In genomic region chr9:74975416-74975815, GRCm38 (mm10) we compare ENCODE assay signal across 8 mouse cellular contexts. TPM values are rescaled to one million over a fixed set of nuclear protein-coding genes. Genes with fewer than 3 reads are reported as not detected.
A peak's percentile ranks its signal among the peaks of the same experiment; 100 is the strongest.
DNase-seq lines count a peak whose midpoint lies in the region; ATAC-seq and TF ChIP-seq lines count a peak whose summit lies in the region.

No protein-coding gene starts in this region.

- peak overlapping the region; percentile 55 for H3K27ac ChIP-seq in cortical plate, adult 2 months (ENCODE audit: insufficient read depth, low read length)
- peak overlapping the region; percentile 84 for H3K27ac ChIP-seq in intestine, embryonic 14.5 days (ENCODE audit: low read depth)
- H3K27ac ChIP-seq in liver, postnatal 0 days (ENCODE audit: low read depth), result peak overlapping the region; percentile 85

- WGBS in intestine, embryonic 14.5 days, result 20% methylated on average over 7 of the region's 7 CpGs
- 12% methylated on average over 7 of the region's 7 CpGs for WGBS in liver, postnatal 0 days (ENCODE audit: insufficient replicate concordance)

- TF ChIP-seq EP300 in liver, postnatal 0 days (IDR thresholded peaks at IDR 0.05; ENCODE audit: low read depth), result no peak

- TF ChIP-seq CTCF in cortical plate, adult 2 months (IDR thresholded peaks at IDR 0.05; ENCODE audit: extremely low read depth, insufficient read depth, low read length), result no peak
- no peak for TF ChIP-seq CTCF in liver, postnatal 0 days (IDR thresholded peaks at IDR 0.05; ENCODE audit: low read depth)

- H3K4me3 ChIP-seq in erythroblast, embryonic 14.5 days (replicated peaks), result peak overlapping the region; percentile 40
- H3K4me3 ChIP-seq in cortical plate, adult 2 months (ENCODE audit: insufficient read depth, low read length), result peak overlapping the region; percentile 55
- peak overlapping the region; percentile 53 for H3K4me3 ChIP-seq in intestine, embryonic 14.5 days (ENCODE audit: low read depth, low read length)
- H3K4me3 ChIP-seq in liver, postnatal 0 days (ENCODE audit: low read depth, low read length), result peak overlapping the region; percentile 51

- peak overlapping the region; percentile 72 for H3K4me2 ChIP-seq in intestine, embryonic 14.5 days (ENCODE audit: low read length)
- H3K4me2 ChIP-seq in liver, postnatal 0 days (ENCODE audit: low read depth, low read length), result peak overlapping the region; percentile 82

- H3K9ac ChIP-seq in intestine, embryonic 14.5 days (ENCODE audit: low read length), result peak overlapping the region; percentile 62
- H3K9ac ChIP-seq in liver, postnatal 0 days (replicated peaks), result peak overlapping the region; percentile 65

- no peaks in the 10 kb centered on the region for H3K9me3 ChIP-seq in erythroblast, embryonic 14.5 days (ENCODE audit: control insufficient read depth, low read length)
- H3K9me3 ChIP-seq in intestine, embryonic 14.5 days (ENCODE audit: control insufficient read depth, low read length), result no peaks in the 10 kb centered on the region
- no peaks in the 10 kb centered on the region for H3K9me3 ChIP-seq in liver, postnatal 0 days (ENCODE audit: low read length)

- no peaks in the 10 kb centered on the region; the same call in none of the 2 replicates for H3K27me3 ChIP-seq in erythroblast, embryonic 14.5 days (ENCODE audit: control insufficient read depth)
- no peaks in the 10 kb centered on the region for H3K27me3 ChIP-seq in intestine, embryonic 14.5 days (replicated peaks; ENCODE audit: control insufficient read depth, insufficient read depth, low read length)
- H3K27me3 ChIP-seq in liver, postnatal 0 days (ENCODE audit: insufficient read depth, low read length), result no peaks in the 10 kb centered on the region

- H3K4me1 ChIP-seq in erythroblast, embryonic 14.5 days (ENCODE audit: control insufficient read depth), result peaks cover 18% of the 10 kb centered on the region
- peaks cover 10% of the 10 kb centered on the region for H3K4me1 ChIP-seq in cortical plate, adult 2 months (ENCODE audit: control insufficient read depth, insufficient read depth, low read length)
- peaks cover 20% of the 10 kb centered on the region for H3K4me1 ChIP-seq in intestine, embryonic 14.5 days (replicated peaks; ENCODE audit: control insufficient read depth, insufficient read depth, low read length)
- peaks cover 17% of the 10 kb centered on the region for H3K4me1 ChIP-seq in liver, postnatal 0 days (ENCODE audit: insufficient read depth)

- no peak for TF ChIP-seq POLR2A in cortical plate, adult 2 months (IDR thresholded peaks at IDR 0.05; ENCODE audit: extremely low read depth, insufficient read depth, low read length)

- H3K36me3 ChIP-seq in erythroblast, embryonic 14.5 days (ENCODE audit: control insufficient read depth), result no peaks in the 10 kb centered on the region
- H3K36me3 ChIP-seq in intestine, embryonic 14.5 days (ENCODE audit: control insufficient read depth, insufficient read depth, low read length), result no peaks in the 10 kb centered on the region
- no peaks in the 10 kb centered on the region for H3K36me3 ChIP-seq in liver, postnatal 0 days (replicated peaks; ENCODE audit: insufficient read depth, low read length)

- ATAC-seq in erythroblast, adult 5-6 weeks (replicated peaks; ENCODE audit: low FRiP score, poor library complexity, severe bottlenecking), result no peak
- peak; percentile 51; the same call in 1 of the 2 replicates for ATAC-seq in intestine, embryonic 14.5 days (replicated peaks; ENCODE audit: low FRiP score, low TSS enrichment, low read depth)
- ATAC-seq in liver, postnatal 0 days, result peak; percentile 36

- no peak for DNase-seq in intestine, embryonic 14.5 days (ENCODE audit: low spot score)
- no peak for DNase-seq in liver, postnatal 0 days
- no peak for DNase-seq in c-Kit-positive CD71-positive TER-119-positive erythroid progenitor cells, embryonic 14.5 days (ENCODE audit: low spot score)
- DNase-seq in cerebellum, adult 9-11 months, result no peak
- DNase-seq in adrenal gland, postnatal 25 days, result no peak

RNA-seq across cellular contexts. Expression of gene Fam214a, which starts 22.7 kb away (rescaled TPM):
- polyA plus RNA-seq in erythroblast, embryonic 14.5 days (2012), result not detected in 2 replicates
- 1.0 and 3.8 TPM in 2 replicates for total RNA-seq in erythroblast, adult 5-6 weeks (2015; ENCODE audit: low replicate concordance)
- 1.3 and 2.8 TPM in 2 replicates for total RNA-seq in erythroblast, adult 5-6 weeks (2017; ENCODE audit: low replicate concordance)
- 26.5 and 27.7 TPM in 2 replicates for polyA plus RNA-seq in cortical plate, adult 2 months (2012; rRNA removed)
- 8.9 and 11.1 TPM in 2 replicates for polyA plus RNA-seq in intestine, embryonic 14.5 days (2014; fragmentation: Nextera tagmentation; extraction: Ambion mirVana)
- polyA plus RNA-seq in liver, postnatal 0 days (2015; fragmentation: Nextera tagmentation; extraction: Ambion mirVana), result 4.8 and 6.4 TPM in 2 replicates
- 110 and 125 TPM in 2 replicates for total RNA-seq in adrenal gland, postnatal 25 days (2021)
